Mouse (Mus musculus) spleen, postnatal 10 days (tissue): Measurements from ENCODE around the gene Pak6.
A peak's percentile ranks its signal among the peaks of the same experiment; 100 is the strongest.
"Not testable (repeated sequence)": the region's sequence is repeated elsewhere in the genome, so short reads cannot be mapped to it uniquely, and the experiment has no call there.

ENCODE experiments used
- DNase-seq, 2 experiments: peaks; one replicate each; pipeline ENCODE4 v3.0.0; 2021 to 2022; ENCODE audit warnings: low spot score in 2 of 2

Pak6 gene

GRCm38 (mm10) chr2:118662902-118663803 lies at the start of gene Pak6:
TSS of gene Pak6 (plus strand) at chr2:118663303.
- DNase-seq = peak; percentile 40 to 57

DNA sequence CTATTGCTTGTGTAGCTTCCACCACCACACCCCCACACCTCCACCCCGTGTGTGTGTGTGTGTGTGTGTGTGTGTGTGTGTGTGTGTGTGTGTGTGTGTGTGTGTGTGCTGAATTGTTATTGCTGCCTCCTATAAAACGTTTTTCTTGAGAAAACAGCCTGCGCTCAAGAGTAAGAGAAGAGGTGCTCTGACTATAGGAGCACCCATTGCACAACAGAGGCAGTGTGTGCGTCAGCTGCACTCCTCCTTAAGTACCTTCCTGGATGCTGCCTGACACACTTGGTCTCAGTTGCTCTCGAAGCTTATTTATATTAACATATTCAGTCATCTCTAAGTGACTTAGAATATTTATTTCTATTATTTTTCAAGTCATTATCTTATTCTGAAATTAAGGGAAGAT lies 45.1 kb upstream of the Pak6 start:
- DNase-seq = no peak

DNA sequence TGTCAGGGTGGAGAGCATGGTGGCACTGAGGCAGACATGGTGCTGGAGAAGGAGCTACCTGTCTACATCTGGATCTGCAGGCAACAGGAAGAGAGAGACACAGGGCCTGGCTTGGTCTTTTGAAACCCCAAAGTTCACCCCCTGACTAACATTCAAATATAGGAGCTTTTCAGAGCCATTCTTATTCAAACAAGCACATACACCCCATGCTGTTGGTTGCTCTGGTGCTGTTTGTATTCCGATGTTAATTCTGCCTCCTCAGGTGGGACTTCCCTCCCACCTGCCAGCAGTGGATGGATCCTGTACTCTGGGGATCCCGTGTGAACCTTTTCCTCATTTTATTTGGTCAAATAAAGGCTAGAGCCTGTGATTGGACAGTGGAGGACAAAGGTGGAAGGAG lies 43.0 kb upstream of the Pak6 start:
- no peak for DNase-seq

DNA sequence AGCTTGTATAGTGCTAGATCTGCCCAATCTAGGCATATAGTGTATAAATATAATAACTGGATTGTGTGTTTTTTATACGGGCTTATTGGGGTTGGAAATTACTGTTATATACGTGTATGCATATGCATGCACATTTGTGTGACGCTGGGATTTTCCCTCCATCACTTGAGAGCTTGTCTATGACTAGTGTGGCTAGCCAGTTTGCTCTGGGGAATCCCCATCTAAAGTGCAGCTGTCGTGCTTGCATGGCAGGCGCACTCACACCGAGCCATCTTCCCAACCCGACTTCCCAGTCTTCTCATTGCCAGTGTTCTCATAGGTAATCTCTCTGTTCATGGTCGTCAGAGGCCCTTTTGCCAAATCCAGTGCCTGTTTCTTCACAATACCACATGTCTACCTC lies 42.5 kb upstream of the Pak6 start:
- DNase-seq = peak in 1 of 2 experiments; percentile 34

- DNase-seq = no peak
Measured at GRCm38 (mm10) chr2:118629276-118629675, 33.8 kb upstream of the Pak6 start.

GRCm38 (mm10) chr2:118633441-118633840 lies 29.7 kb upstream of the Pak6 start:
- DNase-seq = no peak

DNA sequence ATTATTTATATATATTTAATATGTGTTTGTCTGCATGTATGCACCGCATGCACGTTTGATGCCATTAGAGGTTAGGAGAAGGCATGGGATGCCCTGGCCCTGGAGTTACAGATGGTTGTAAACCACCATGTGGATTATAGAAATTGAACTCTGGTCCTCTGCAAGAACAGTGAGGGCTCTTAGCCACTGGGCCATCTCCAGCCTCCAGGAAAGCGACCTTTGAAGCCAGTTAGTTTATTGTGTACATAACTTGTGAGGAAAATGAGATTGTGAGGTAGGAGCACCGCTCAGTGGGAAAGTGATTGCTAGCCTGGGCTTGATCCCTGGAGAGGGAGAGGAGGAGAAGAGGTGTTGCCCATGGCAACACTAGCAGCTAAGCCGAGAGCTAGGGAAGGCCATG lies 25.8 kb upstream of the Pak6 start:
- DNase-seq = no peak

DNA sequence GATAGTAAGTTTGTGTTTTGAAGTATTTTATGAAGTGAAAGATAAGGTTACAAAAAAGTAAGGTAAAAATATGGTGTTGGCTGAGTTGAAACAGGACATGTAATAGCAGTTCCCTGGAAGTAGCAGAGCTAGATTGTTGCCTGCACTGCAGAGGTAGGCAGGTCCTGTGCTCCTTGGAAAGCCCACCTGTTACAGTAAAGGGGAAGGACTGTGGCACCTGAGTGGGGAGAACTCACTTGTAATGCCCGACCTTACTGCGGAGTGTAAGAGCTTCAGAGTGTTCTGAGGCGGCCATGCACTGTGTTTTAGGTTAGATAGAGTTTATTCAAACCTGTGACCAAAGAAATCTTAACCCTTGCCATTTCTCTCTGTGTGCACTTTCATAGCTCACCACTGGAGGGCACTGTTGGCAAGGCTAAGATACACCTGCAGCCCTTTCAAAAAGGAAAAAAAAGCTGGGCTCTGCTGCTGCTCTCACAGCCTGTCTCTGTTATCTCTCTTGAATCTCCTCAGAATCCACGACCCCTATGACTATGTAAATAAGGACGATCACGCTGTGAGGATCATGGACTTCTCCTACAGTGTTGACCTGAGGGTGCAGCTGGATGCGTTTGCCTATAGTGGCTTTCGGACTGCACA lies 25.1 kb upstream of the Pak6 start:
- DNase-seq = peak; percentile 79 to 85

GRCm38 (mm10) chr2:118638686-118639085 lies 24.4 kb upstream of the Pak6 start:
- DNase-seq = no peak

GRCm38 (mm10) chr2:118641147-118641546 lies 22.0 kb upstream of the Pak6 start:
- no peak for DNase-seq

DNA sequence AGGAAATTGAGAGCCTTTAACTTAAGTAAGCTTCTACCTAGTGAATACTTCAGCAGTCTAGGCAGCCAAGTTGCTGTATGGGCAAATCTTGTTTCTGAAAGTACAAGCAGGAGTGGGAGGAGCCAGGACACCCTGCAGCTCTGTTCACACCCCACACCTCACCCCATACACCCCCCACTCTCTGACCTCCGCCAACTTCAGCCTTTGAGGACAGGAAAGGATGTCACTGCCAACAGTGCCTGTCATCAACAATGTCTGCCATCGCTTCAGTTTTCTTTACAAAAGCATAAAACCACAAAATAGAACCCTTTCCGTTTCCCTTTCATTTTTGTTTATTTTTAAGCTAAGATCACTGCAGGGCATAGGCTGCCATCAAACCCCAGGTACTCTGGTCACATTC lies 20.7 kb upstream of the Pak6 start:
- peak in 1 of 2 experiments; percentile 61 for DNase-seq

GRCm38 (mm10) chr2:118642942-118643341 lies 20.2 kb upstream of the Pak6 start:
- DNase-seq = no peak

- DNase-seq = no peak
Measured at GRCm38 (mm10) chr2:118646665-118647064, 16.4 kb upstream of the Pak6 start.

DNA sequence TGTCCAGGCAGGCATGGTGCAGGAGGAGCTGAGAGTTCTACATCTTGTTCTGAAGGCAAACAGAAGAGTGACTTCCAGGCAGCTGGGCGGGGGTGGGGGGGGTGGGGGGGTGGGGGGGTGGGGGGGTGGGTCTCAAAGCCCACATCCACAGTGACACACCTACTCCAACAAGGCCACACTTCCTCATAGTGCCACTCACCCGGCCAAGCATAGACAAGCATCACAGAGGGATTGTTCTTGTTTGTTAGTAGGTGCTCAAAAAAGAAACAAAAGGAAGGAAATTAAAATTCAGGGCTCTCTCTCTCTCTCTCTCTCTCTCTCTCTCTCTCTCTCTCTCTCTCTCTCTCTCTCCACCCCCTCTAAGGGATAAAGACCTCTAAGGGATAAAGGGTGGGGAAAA lies 12.4 kb upstream of the Pak6 start:
- not testable (repeated sequence) for DNase-seq

GRCm38 (mm10) chr2:118656688-118657281 lies 6.3 kb upstream of the Pak6 start:
- no peak for DNase-seq

DNA sequence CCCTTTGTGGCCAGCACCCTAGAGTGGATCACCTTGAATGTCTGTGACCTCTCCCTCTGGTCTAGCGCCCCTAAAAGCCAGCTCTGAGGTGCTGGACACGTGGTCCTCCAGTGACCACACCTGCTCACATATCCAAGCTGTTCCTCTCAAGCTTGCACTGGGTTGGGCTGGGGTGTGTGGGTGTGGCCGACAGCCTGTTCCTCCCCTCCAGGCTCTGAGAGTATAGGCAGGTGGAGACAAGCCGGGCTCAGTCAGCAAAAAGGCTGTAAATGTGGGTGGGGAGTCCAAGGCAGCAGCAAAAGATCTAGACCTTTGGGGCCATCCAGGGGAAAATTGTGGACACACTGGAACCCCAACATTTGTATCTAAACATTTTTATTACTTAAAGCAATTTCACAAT lies 4.6 kb upstream of the Pak6 start:
- DNase-seq = peak; percentile 68 to 78

DNA sequence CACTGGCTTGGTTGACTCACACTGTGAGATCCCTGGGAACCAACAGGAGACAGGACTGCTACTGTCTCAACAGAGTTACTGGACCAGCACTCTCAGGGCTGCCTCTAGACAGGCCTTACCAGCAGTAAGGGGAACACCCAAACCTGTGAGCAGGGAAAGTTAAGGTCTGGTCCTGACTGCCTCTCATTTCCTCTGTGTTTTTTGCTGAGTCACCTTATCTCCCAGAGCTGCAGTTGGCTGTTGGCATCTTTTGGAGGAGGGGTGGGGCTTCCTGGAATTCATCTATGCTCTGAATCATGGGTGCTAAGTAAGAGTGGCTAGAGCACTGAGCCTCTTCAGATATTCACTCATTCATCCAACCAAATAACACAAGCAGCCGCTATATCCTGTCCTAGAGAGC lies 4.0 kb upstream of the Pak6 start:
- DNase-seq = peak; percentile 65 to 74

- DNase-seq = no peak
Measured at GRCm38 (mm10) chr2:118659493-118659892, 3.6 kb upstream of the Pak6 start.

DNA sequence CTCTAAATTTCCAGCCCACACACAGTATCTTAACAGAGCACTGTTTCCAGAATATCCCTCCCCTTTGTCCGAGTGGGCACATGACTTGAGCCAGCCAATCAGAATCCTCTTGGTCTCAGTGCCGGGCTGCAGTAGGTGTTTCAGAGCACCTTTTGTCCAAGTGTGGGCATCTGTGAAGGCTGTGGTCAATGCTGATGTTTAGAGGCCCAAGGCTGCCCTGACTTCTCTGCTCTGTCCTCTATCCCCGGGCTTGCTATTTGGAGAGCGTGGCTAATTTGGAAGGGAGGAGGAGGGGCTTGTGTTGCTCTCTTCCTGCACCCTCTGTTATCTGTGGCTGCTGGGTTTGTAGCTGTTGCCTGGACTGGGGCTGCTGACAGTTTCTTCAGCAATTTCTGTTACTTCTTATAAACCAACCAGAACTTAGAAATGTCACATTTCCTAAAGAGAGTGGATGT lies 3.1 kb upstream of the Pak6 start:
- peak; percentile 81 for DNase-seq

DNA sequence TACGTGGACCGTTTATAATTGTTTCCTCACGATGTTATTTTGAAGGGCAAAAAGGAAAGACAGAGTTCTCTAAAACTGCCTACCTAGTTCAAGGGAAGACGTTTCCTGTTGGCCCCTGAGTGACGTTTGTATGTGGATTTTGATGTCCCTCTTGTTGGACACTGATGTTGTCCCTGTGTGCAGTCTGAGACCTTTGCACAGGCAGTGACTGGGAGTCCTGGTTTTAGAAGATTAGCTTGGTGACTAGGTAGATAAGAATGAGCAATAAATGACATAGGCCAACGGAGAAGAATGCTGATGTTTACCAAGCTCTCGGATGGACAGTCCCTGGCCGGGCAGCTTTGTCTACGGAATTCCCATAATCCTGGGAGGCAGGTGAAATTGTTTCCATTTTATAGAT lies 1.2 kb upstream of the Pak6 start:
- DNase-seq = peak in 1 of 2 experiments; percentile 29

DNA sequence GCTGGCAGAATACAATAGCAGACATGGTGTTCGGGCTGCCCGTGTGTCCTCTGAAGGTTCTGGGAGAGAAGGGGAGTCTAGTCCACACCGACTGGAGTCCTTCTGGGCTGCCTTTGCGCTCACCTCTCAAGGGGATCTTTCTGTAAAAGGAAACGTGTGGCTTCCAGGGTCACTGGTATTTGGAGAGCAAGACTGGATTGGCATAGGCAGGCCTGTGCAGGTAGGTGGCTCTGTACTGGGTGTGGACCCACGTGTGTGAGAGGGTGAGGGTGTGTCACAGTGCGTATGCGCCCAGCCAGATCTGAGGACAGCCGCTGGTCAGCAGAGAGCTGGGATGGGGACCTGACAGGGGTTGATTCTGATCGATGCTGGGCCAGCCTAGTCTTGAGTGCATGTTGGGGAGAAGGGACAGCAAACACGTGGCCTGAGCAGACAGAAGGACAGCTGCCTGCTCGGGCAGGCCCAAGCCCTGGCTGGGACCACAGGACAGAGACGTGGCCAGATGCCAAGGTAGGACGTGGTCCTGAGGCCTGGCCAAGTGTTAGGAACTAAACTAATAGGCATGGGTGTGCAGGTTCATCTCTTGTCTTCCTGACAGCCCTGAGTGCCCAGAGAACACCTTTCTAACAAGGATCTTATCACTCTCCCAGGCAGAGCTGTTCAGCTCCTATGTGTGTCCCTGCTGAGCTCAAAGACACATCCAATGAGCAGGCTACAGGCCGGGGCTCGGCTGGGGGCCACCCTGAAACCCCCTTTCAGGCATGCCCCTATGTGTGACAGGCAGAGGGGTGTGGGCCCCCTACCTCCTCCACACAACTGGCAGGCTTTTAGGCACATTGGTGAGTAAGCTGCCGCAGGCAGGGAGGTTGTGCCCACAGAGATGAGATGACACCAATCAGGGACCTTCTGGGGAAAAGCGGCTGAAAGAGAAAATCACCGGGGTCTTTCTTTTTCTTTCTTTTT lies 982 bp downstream of the Pak6 start:
- DNase-seq = no peak
